Mouse (Mus musculus) intestine, embryonic 16.5 days (tissue): ENCODE data around the gene Pum3. TPM values are rescaled to one million over a fixed set of nuclear protein-coding genes. Genes with fewer than 3 reads are reported as not detected.

ENCODE experiments used
- ATAC-seq: fragments of 200-750 bp; cut with Nextera tagmentation; 2 replicates; pipeline ENCODE4 v1.8.0; 2017; ENCODE audit warnings: moderate TSS enrichment, moderate library complexity
- H3K27ac ChIP-seq: fragments of 300-500 bp; sonication (generic); 2 replicates; pipeline ENCODE4 v1.5.1; 2014; ENCODE audit warnings: mild to moderate bottlenecking, low read length
- H3K27me3 ChIP-seq: fragments of 300-500 bp; sonication (generic); replicated peaks from 2 replicates; pipeline ENCODE4 v1.6.1; 2014; ENCODE audit warnings: low read length, control low read depth, mixed read lengths; ENCODE audit not compliant: control insufficient read depth, insufficient read depth
- H3K36me3 ChIP-seq: fragments of 300-500 bp; sonication (generic); 2 replicates; pipeline ENCODE4 v1.6.1; 2014; ENCODE audit warnings: low read length, control low read depth; ENCODE audit not compliant: control insufficient read depth, insufficient read depth
- H3K4me1 ChIP-seq: fragments of 300-500 bp; sonication (generic); 2 replicates; pipeline ENCODE4 v1.6.1; 2014; ENCODE audit warnings: low read length, control low read depth, mixed read lengths; ENCODE audit not compliant: control insufficient read depth, insufficient read depth
- H3K4me2 ChIP-seq: fragments of 300-500 bp; sonication (generic); 2 replicates; pipeline ENCODE4 v1.6.1; 2014; ENCODE audit warnings: low read depth, low read length, control low read depth
- H3K4me3 ChIP-seq: fragments of 300-500 bp; sonication (generic); 2 replicates; pipeline ENCODE4 v1.5.1; 2014; ENCODE audit warnings: mild to moderate bottlenecking, low read length
- H3K9ac ChIP-seq: fragments of 300-500 bp; sonication (generic); 2 replicates; pipeline ENCODE4 v1.6.1; 2014; ENCODE audit warnings: low read depth, low read length
- H3K9me3 ChIP-seq: fragments of 300-500 bp; sonication (generic); 2 replicates; pipeline ENCODE4 v1.6.1; 2016; ENCODE audit warnings: low read length, control low read depth; ENCODE audit not compliant: control insufficient read depth
- WGBS: fragments of 180-500 bp; shearing (Covaris S2); extraction: QIAGEN DNeasy Blood & Tissue Kit; methylation state at CpG from one replicate; pipeline ENCODE4 v1.1.7; 2014; 5-methylcytosine and 5-hydroxymethylcytosine counted together
- polyA plus RNA-seq: library from polyadenylated mRNA; unstranded; fragments of >200 nt; fragmentation: Nextera tagmentation; extraction: Ambion mirVana; gene quantifications from 2 replicates; pipeline ENCODE4 v1.2.1, GENCODE M21; 2015

Gene Pum3
- polyA plus RNA-seq, 1 experiment from 2014 or later, result 63.1 TPM

- WGBS, result 93% methylated on average over 5 of the region's 5 CpGs
- no peak overlapping the region for H3K4me2 ChIP-seq
Measured at GRCm38 (mm10) chr19:27383266-27383665, 46.4 kb downstream of the Pum3 start.

DNA sequence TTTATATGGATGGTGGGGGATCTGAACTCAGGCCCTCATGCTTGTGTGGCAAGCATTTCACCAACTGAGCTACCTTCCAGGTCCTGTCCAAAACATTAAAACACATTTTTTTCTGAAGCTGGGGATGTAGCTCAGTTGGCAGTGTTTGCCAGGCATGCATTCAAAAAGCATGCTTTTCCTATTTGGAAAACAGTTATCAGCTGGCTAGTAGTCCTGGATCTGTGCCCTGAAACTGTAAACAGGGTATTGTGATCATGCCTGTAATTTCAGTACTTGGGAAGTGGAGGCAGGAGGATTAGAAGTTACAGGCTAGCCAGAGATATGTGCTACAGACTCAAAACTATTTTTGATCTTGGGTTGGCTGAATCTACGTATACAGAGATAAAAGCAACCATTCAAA lies 47.5 kb downstream of the Pum3 start:
- no peaks in the 10 kb centered on the region for H3K9me3 ChIP-seq
- H3K4me2 ChIP-seq, result no peak overlapping the region
- H3K4me1 ChIP-seq, result no peaks in the 10 kb centered on the region
- ATAC-seq, result no peak
- H3K9ac ChIP-seq, result no peak overlapping the region
- no peak overlapping the region for H3K27ac ChIP-seq
- H3K36me3 ChIP-seq, result 0 out of 2 replicates have a peak, but pooled peaks cover under 1% of the 10 kb centered on the region
- H3K4me3 ChIP-seq, result no peak overlapping the region
- H3K27me3 ChIP-seq, result no peaks in the 10 kb centered on the region
- 94% methylated on average over 1 of the region's 1 CpGs for WGBS

More at GRCm38 (mm10) chr19:27383266-27383665, 46.4 kb downstream of the Pum3 start:
- H3K4me3 ChIP-seq, result no peak overlapping the region
- no peaks in the 10 kb centered on the region for H3K9me3 ChIP-seq
- 0 out of 2 replicates have a peak, but pooled peaks cover 4% of the 10 kb centered on the region for H3K36me3 ChIP-seq
- no peak overlapping the region for H3K27ac ChIP-seq
- no peak overlapping the region for H3K9ac ChIP-seq
- H3K4me1 ChIP-seq, result no peaks in the 10 kb centered on the region
- no peak for ATAC-seq
- H3K27me3 ChIP-seq, result no peaks in the 10 kb centered on the region

- H3K27me3 ChIP-seq, result no peaks in the 10 kb centered on the region
- 73% methylated on average over 2 of the region's 2 CpGs for WGBS
- H3K27ac ChIP-seq, result no peak overlapping the region
- no peaks in the 10 kb centered on the region for H3K36me3 ChIP-seq
- no peak overlapping the region for H3K9ac ChIP-seq
- ATAC-seq, result no peak
- H3K4me3 ChIP-seq, result no peak overlapping the region
- H3K4me2 ChIP-seq, result no peak overlapping the region
- H3K4me1 ChIP-seq, result no peaks in the 10 kb centered on the region
- H3K9me3 ChIP-seq, result no peaks in the 10 kb centered on the region
Measured at GRCm38 (mm10) chr19:27379712-27380401, 49.8 kb downstream of the Pum3 start.

DNA sequence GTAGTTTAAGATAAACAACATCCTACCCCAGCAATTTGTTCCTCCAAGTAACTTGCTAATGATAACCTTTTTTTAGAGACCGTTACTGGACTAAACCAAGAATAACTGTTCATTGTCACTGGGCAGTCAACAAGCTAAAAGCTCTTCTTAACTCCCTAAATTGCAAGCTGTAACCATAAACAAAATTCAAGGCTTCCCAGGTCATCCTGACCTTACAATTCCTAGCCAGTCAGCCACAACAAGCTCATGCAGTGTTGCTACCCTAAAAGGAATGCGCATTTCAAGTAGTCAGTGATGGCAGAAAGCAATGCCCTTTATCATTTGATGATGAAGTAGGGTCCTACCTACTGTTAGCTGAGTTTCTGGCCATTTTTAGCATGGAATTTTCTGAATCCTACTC lies 58.8 kb downstream of the Pum3 start:
- Histone ChIP-seq H3K9me3 (no peaks in the 10 kb centered on the region), H3K4me2 (no peak overlapping the region), H3K27me3 (no peaks in the 10 kb centered on the region), H3K4me3 (no peak overlapping the region), H3K27ac (no peak overlapping the region), H3K4me1 (no peaks in the 10 kb centered on the region), H3K36me3 (no peaks in the 10 kb centered on the region), H3K9ac (no peak overlapping the region)
- WGBS, result 79% methylated on average over 2 of the region's 2 CpGs
- no peak for ATAC-seq

GRCm38 (mm10) chr19:27370174-27370573 lies 59.5 kb downstream of the Pum3 start:
- Histone ChIP-seq H3K4me3 (no peak overlapping the region), H3K9me3 (no peaks in the 10 kb centered on the region), H3K4me2 (no peak overlapping the region), H3K36me3 (no peaks in the 10 kb centered on the region), H3K27me3 (no peaks in the 10 kb centered on the region), H3K9ac (no peak overlapping the region), H3K4me1 (no peaks in the 10 kb centered on the region), H3K27ac (no peak overlapping the region)
- WGBS, result 81% methylated on average over 2 of the region's 2 CpGs
- ATAC-seq, result no peak

GRCm38 (mm10) chr19:27369461-27370135 lies 60.0 kb downstream of the Pum3 start:
- no peak overlapping the region for H3K4me2 ChIP-seq
- no peak overlapping the region for H3K9ac ChIP-seq
- no peaks in the 10 kb centered on the region for H3K9me3 ChIP-seq
- H3K27me3 ChIP-seq, result no peaks in the 10 kb centered on the region
- no peak overlapping the region for H3K27ac ChIP-seq
- no peaks in the 10 kb centered on the region for H3K36me3 ChIP-seq
- H3K4me3 ChIP-seq, result no peak overlapping the region
- ATAC-seq, result no peak
- 75% methylated on average over 3 of the region's 3 CpGs for WGBS
- H3K4me1 ChIP-seq, result peaks cover 2% of the 10 kb centered on the region

DNA sequence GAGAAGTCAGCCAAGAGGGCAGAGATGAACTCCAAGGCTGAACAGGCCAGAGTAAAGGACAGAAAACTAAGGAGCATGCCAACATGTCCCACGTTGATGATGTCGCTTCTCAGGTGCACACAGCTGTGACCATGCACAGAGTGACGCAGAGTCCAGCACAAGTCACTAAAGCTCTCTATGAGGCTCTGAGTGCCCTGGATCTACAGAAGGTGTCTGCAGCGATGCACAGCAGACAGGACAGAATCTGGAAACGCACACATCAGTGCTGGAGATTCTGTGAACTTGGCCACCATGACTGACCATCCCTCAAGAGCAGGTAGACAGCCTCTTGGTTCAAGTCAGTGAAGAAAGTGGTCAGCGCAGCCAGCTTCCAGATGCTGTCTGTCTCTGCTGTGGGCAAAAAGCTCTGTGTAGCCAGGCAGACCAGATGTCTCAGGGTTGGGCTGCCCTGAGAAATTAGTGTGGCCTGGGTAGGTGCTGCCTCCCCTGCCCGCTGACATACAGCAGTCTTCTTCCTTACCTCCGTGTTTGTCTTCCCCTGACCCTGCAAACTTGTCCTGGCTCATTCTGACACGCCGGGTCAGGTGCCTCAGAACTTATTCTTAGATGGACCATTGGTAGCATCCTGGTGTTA lies 63.4 kb downstream of the Pum3 start:
- 70% methylated on average over 10 of the region's 10 CpGs for WGBS
- Histone ChIP-seq H3K4me3 (no peak overlapping the region), H3K9me3 (no peaks in the 10 kb centered on the region), H3K9ac (no peak overlapping the region), H3K4me2 (no peak overlapping the region), H3K4me1 (peaks cover 6% of the 10 kb centered on the region), H3K27me3 (no peaks in the 10 kb centered on the region), H3K36me3 (no peaks in the 10 kb centered on the region), H3K27ac (no peak overlapping the region)
- no peak for ATAC-seq

- H3K9me3 ChIP-seq, result no peaks in the 10 kb centered on the region
- H3K36me3 ChIP-seq, result no peaks in the 10 kb centered on the region
- peak; percentile 82 for ATAC-seq
- peak overlapping the region; percentile 57 for H3K4me2 ChIP-seq
- H3K4me3 ChIP-seq, result peak overlapping the region; percentile 39
- WGBS, result 9% methylated on average over 8 of the region's 8 CpGs
- H3K27me3 ChIP-seq, result no peaks in the 10 kb centered on the region
- peak overlapping the region; percentile 23; the same call in 1 of the 2 replicates for H3K27ac ChIP-seq
- peaks cover 6% of the 10 kb centered on the region for H3K4me1 ChIP-seq
- H3K9ac ChIP-seq, result peak overlapping the region; percentile 46
Measured at GRCm38 (mm10) chr19:27364521-27364931, 65.1 kb downstream of the Pum3 start.

DNA sequence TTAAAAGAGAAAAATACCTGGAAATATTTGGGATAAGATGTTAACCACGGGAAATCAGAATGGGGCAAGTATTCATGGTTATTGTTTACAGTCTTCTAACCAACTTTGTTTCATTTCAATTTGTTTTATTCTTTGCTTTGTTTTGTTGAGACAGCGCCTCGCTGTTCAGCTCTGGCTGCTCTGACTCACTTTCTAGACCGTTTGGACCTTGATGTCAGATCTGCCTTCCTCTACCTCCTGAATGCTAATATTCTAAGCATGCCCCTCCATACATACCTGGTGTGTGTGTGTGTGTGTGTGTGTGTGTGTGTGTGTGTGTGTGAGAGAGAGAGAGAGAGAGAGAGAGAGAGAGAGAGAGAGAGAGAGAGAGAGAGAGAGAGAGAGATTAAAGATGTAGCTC lies 65.7 kb downstream of the Pum3 start:
- ATAC-seq, result no peak
- Histone ChIP-seq H3K27ac (no peak overlapping the region), H3K4me2 (peak overlapping the region; percentile 57; the same call in 1 of the 2 replicates), H3K9me3 (no peaks in the 10 kb centered on the region), H3K9ac (peak overlapping the region; percentile 46; the same call in 1 of the 2 replicates), H3K36me3 (no peaks in the 10 kb centered on the region), H3K4me3 (peak overlapping the region; percentile 39), H3K4me1 (peaks cover 6% of the 10 kb centered on the region), H3K27me3 (no peaks in the 10 kb centered on the region)
- 34% methylated on average over 4 of the region's 4 CpGs for WGBS
